Mouse (Mus musculus) kidney, adult 10 weeks (tissue): ENCODE measurements around the gene Krtap19-2. TPM values are rescaled to one million over a fixed set of nuclear protein-coding genes. Genes with fewer than 3 reads are reported as not detected.

Experiments
- polyA plus RNA-seq: library from polyadenylated mRNA; stranded (reverse); fragments of 350-450 nt; fragmentation: Illumina TruSeq; extraction: RNeasy Lipid Tissue Mini Kit (QIAGEN cat#74804); gene quantifications from one replicate; pipeline ENCODE4 v1.2.3, GENCODE M21; 2014; ENCODE audit warnings: low read depth, low replicate concordance

Gene Krtap19-2
- polyA plus RNA-seq = not detected

GRCm38 (mm10) chr16:88874169-88874568 is at the start of gene Krtap19-2:
Krtap19-2 (minus strand) TSS chr16:88874269.

GRCm38 (mm10) chr16:88896357-88896756 is 22.3 kb upstream of the Krtap19-2 start, which contains the start of gene Krtap19-5:
Krtap19-5 (minus strand) TSS chr16:88896457.

GRCm38 (mm10) chr16:88884989-88885388 is 10.9 kb upstream of the Krtap19-2 start, which contains the start of gene Krtap19-4:
Krtap19-4 (minus strand) TSS chr16:88885089.

GRCm38 (mm10) chr16:88877938-88878337 is 3.9 kb upstream of the Krtap19-2 start, which contains the start of gene Krtap19-3:
Krtap19-3 (minus strand) TSS chr16:88878038.

GRCm38 (mm10) chr16:88869311-88869710 is 4.8 kb downstream of the Krtap19-2 start, which contains the start of gene Krtap19-1:
Krtap19-1 (minus strand) TSS chr16:88869411.

GRCm38 (mm10) chr16:88826095-88826652 is 47.9 kb downstream of the Krtap19-2 start, which contains the start of gene Krtap14:
Krtap14 (minus strand) TSS chr16:88826145.

Other genes starting within 250 kb of the Krtap19-2 start
- not detected for gene 2310079G19Rik, start 246.6 kb downstream of the Krtap19-2 start, polyA plus RNA-seq
- gene Krtap26-1, start 226.5 kb downstream of the Krtap19-2 start, polyA plus RNA-seq = not detected
- not detected for gene Krtap27-1, start 202.6 kb downstream of the Krtap19-2 start, polyA plus RNA-seq
- gene 2310061N02Rik, start 166.3 kb downstream of the Krtap19-2 start, polyA plus RNA-seq = not detected
- not detected for gene Krtap13-1, start 145.4 kb downstream of the Krtap19-2 start, polyA plus RNA-seq
- gene Krtap13, start 122.6 kb downstream of the Krtap19-2 start, polyA plus RNA-seq = not detected
- not detected for gene 2310034C09Rik, start 115.4 kb downstream of the Krtap19-2 start, polyA plus RNA-seq
- not detected for gene 2310057N15Rik, start 100.1 kb downstream of the Krtap19-2 start, polyA plus RNA-seq
- not detected for gene Gm5965, start 96.4 kb downstream of the Krtap19-2 start, polyA plus RNA-seq
- gene Gm20741, start 62.0 kb downstream of the Krtap19-2 start, polyA plus RNA-seq = not detected
- not detected for gene Krtap15, start 54.1 kb downstream of the Krtap19-2 start, polyA plus RNA-seq
- gene Krtap14, start 48.1 kb downstream of the Krtap19-2 start, polyA plus RNA-seq = not detected
- not detected for gene Krtap19-1, start 4.9 kb downstream of the Krtap19-2 start, polyA plus RNA-seq
- gene Krtap19-3, start 3.8 kb upstream of the Krtap19-2 start, polyA plus RNA-seq = not detected
- gene Krtap19-4, start 10.8 kb upstream of the Krtap19-2 start, polyA plus RNA-seq = not detected
- gene Krtap19-5, start 22.2 kb upstream of the Krtap19-2 start, polyA plus RNA-seq = not detected
- not detected for gene Krtap19-9b, start 58.0 kb upstream of the Krtap19-2 start, polyA plus RNA-seq
- gene Krtap16-3, start 88.6 kb upstream of the Krtap19-2 start, polyA plus RNA-seq = not detected
- not detected for gene Krtap22-2, start 136.5 kb upstream of the Krtap19-2 start, polyA plus RNA-seq
- not detected for gene Gm10229, start 141.0 kb upstream of the Krtap19-2 start, polyA plus RNA-seq
- gene Krtap6-1, start 157.4 kb upstream of the Krtap19-2 start, polyA plus RNA-seq = not detected
- gene Gm10228, start 167.2 kb upstream of the Krtap19-2 start, polyA plus RNA-seq = not detected
- gene Krtap6-5, start 173.6 kb upstream of the Krtap19-2 start, polyA plus RNA-seq = not detected
- gene 1110025L11Rik, start 189.7 kb upstream of the Krtap19-2 start, polyA plus RNA-seq = not detected
- gene Krtap6-3, start 209.7 kb upstream of the Krtap19-2 start, polyA plus RNA-seq = not detected